Mouse (Mus musculus): Measurements from ENCODE around the gene Eif2b3. TPM values are rescaled to one million over a fixed set of nuclear protein-coding genes. Genes with fewer than 3 reads are reported as not detected.

The Eif2b3 gene
- 10 to 100 TPM; 22.3 to 23.8 TPM for total RNA-seq (2021)
- long read RNA-seq, experiment 1, transcript Eif2b3-203 (12 exons, 1,555 nt): major isoform, 25 of 33 reads
- long read RNA-seq, experiment 1, partial matches to known transcripts: 2 of 33 reads
- long read RNA-seq, experiment 1, other reads (novel, unspliced or antisense): 6 of 33 reads
- long read RNA-seq, experiment 2, transcript Eif2b3-203 (12 exons, 1,555 nt): major isoform, 36 of 44 reads
- long read RNA-seq, experiment 2, partial matches to known transcripts: 1 of 44 reads
- long read RNA-seq, experiment 2, other reads (novel, unspliced or antisense): 6 of 44 reads

DNA sequence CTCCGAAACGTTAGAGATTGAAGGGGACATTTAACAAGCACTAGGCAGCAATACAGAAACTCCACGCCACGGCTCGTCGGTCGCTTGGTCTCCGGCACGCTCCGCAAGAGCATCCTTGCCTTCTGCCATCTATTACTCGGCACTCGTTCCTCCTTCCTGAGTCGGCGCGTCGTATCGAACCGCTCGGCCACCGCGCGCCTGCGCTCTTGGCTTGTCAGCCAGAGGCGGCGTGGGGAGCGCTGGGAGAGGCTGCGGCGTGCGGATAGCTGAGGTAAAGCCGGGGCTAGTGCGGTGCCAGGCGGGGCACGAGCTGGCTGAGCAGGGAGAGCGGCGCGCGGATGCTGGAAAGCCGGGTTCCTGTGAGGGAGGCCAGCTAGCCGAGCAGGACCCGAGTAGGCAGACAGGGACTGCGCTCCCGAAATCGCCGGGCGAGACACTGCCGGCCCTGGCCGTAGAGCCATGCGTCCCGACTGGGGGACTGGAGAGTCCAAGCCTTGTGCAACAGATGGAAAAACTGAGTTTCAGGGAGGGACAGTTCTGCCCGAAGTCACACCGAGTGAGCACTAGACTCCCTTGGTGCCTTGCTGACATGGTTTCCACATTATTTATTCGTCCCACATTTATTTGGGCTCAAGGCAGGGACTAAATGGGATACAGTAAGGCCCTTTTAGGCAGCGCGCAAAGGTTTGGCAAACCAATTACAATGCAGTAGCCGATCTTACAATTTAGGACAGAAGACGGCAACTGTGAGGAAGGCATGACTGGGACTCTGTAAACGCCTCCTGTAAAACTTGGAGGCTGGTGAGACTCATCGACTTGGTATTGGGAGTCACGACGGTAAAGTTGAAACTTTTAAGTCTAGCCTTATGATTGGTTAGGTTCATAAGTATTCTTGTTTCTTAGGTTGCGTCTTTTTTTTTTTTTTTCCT lies at the start of gene Eif2b3:
TSS of gene Eif2b3 (plus strand) at position 197 of the 929 bp plus-strand sequence.
- DNase-seq (ENCODE audit: low spot score in 2 of 2): peak; percentile 82 to 92

DNA sequence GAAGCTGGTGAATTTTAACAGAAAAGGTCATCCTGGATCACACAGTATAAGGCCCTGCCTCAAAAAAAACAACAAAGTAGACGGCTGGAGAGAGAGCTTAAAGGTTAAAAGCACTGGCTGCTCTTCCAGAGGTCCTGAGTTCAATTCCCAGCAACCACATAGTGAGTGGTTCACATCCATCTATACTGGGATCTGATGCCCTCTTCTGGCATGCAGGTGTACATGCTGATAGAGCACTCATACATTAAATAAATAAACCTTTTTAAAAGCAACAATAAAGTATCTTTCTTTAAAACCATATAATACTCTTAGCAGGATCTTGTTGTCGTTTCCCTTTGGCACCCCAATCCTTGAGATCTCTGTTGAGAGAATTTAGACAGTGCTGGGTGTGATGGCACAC lies 42.7 kb upstream of the Eif2b3 start:
- DNase-seq (ENCODE audit: low spot score in 2 of 2): no peak

DNA sequence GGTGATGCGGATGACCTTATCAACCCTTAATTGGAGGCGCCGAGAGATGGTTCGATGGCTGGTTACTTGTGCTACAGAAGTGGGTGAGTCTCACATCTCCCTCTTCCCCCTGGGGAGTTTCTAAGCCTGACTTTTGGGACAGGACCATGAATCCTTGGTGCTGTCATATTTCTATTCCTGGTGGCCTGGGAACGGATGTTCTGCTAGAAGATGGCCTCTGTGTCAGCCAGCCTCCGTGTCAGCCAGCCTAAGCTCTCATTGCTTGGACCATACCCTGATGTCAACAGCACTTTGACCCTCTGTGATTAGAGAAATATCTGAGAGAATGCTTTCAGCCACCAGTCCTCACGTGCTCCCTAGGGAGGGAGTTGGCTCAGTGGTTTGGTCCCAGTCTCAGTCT lies 33.5 kb upstream of the Eif2b3 start:
- no peak for DNase-seq (ENCODE audit: low spot score in 2 of 2)

DNA sequence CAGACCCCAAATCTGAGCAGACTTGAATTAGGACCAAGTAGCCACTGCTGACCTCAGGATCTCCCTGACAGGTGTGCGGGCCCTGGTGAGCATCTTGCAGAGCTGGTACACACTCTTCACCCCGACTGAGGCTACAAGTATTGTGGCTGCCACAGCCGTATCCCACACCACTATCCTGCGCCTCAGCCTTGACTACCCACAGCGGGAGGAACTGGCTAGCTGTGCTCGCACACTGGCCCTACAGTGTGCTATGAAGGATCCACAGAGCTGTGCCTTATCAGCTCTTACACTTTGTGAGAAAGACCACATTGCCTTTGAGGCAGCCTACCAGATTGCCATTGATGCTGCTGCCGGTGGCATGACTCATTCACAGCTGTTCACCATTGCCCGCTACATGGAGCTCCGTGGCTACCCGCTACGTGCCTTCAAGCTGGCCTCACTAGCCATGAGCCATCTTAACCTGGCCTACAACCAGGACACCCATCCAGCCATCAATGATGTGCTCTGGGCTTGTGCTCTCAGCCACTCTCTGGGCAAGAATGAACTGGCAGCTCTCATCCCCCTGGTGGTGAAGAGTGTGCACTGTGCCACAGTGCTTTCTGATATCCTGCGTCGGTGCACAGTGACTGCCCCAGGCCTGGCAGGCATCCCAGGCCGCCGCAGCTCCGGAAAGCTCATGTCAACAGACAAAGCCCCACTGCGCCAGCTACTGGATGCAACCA lies 32.6 kb upstream of the Eif2b3 start:
- peak; percentile 77 to 80 for DNase-seq (ENCODE audit: low spot score in 2 of 2)

DNA sequence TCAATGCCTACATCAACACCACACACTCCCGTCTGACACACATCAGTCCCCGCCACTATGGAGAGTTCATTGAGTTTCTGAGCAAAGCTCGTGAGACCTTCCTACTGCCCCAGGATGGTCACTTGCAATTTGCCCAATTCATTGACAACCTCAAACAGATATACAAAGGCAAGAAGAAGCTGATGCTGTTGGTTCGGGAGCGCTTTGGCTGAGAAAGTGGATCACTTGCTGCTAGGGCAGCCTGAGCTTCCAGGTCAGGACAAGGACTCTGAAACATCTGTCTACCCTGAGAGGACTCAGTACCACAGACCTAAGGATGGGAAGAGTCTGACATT lies 32.1 kb upstream of the Eif2b3 start:
- no peak for DNase-seq (ENCODE audit: low spot score in 2 of 2)

DNA sequence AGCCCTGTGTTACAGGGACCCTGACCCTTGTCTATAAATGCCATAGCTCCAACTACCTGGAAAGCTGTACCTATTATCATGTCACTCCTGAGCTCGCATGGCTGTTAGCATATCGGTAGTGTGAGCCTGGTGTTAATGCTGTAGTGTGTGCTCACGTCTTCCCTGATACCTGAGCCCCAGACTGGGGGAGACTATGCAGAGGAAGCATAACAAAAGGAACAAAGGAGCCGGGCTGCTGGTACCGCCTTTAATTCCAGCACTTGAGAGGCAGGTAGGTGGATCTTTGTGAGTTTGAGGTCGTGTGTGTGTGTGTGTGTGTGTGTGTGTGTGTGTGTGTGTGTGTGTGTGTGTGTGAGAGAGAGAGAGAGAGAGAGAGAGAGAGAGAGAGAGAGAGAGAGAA lies 29.5 kb upstream of the Eif2b3 start:
- DNase-seq (ENCODE audit: low spot score in 2 of 2): no peak

DNA sequence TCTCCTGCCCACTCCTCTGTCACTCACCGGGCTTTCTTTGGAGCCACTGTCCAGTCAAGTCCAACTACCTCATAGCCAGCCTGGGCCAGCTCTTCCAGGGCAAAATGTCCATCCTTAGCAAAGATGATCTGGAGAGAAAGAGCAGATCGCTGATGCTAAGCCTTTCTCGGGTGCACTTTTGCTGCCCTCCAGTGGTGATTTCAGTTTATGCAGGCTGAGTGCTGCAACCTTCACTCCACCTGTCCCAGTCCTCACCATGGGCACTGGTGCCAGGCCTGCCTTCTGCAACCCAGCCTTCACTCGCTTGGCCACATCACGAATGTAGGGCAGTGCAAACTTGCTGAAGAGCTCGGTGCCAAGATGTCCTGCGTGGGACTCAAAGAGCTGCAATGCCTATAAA lies 27.8 kb upstream of the Eif2b3 start:
- DNase-seq (ENCODE audit: low spot score in 2 of 2): peak; percentile 82 to 87

DNA sequence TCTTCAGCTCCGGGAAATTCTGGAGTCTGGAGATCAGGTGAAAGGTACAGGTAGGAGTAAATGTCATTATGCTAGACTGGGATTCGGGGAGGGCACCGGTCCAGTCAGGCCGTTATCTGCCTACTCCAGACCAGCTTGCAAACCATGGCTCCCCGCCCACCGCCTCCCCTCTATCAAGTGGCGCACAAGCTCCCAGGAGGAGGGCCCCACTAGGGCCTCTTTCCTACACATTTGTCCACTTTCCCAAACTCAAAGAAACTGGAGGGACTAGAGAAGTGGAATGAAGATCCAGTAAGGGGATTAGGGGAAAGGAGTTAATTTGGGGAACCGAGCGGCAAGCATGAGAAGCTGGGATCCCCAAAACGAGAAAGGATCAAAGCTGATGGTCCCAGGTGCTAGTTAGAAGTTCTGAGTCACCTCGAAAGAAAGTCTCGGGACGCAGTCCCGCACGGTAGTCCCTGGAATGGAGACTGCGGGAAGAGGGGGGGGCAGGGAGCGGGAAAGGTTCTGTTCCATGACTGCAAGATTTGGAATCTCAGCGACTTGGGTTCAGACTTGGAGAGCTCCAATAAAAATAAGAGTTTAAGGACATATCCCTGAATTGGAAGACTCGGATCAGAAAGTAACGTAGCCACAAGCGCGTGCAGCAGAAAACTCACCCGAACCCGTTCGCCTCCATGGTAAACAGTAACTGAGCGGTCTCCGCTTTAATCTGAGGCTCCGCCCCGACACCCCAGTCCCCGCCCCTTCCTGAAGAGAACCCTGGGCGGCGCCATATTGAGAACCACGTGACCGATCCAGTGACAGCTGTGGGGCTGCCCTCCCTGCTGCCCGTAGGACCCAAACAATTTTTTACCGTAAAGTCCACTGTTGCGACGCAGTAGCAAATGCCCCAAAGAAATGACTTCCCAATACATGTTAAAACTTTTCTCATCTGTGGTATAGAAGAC lies 25.3 kb upstream of the Eif2b3 start, which contains the start of gene Urod:
TSS of gene Urod (minus strand) at position 742 of the 950 bp plus-strand sequence.
- peak; percentile 91 to 96 for DNase-seq (ENCODE audit: low spot score in 2 of 2)

DNA sequence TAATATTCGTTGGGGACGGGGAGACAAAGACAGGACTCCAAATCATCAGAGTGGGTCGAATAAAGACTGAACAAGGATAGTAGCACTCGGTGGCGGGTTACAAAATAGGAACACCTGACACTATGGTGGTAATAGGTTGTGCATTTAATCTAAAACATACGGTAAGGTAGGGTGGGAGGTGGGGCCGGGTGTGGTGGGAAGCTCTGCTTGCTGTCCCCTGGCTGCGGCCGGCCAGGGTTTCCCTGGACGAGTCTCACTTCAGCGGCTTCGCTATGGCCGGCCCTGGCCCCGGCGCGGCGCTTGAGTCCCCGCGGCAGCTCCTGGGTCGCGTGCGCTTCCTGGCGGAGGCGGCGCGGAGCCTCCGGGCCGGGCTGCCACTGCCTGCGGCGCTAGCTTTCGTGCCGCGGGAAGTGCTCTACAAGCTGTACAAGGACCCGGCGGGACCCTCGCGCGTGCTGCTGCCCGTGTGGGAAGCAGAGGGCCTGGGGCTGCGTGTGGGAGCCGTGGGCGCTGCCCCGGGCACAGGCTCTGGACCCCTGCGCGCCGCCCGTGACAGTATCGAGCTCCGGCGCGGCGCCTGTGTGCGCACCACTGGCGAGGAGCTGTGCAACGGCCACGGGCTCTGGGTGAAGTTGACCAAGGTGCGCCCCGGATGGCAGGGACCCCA lies 23.9 kb upstream of the Eif2b3 start, which contains the start of gene Hectd3:
TSS of gene Hectd3 (plus strand) at position 187 of the 667 bp plus-strand sequence.
- peak; percentile 49 to 59 for DNase-seq (ENCODE audit: low spot score in 2 of 2)

DNA sequence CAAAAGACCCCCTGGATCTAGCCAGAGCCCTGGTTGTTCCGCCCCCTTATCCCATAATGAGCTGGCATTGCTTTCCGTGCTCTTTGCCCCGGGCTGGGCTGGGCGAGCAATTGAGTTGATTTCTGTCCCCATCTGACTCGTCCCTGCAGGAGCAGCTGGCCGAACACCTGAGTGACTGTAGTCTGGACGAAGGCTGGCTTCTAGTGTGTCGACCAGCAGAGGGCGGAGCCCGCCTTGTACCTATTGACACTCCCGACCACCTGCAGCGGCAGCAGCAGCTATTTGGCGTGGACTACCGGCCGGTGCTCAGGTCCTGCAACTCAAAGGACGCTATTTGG lies 23.4 kb upstream of the Eif2b3 start:
- DNase-seq (ENCODE audit: low spot score in 2 of 2): no peak

DNA sequence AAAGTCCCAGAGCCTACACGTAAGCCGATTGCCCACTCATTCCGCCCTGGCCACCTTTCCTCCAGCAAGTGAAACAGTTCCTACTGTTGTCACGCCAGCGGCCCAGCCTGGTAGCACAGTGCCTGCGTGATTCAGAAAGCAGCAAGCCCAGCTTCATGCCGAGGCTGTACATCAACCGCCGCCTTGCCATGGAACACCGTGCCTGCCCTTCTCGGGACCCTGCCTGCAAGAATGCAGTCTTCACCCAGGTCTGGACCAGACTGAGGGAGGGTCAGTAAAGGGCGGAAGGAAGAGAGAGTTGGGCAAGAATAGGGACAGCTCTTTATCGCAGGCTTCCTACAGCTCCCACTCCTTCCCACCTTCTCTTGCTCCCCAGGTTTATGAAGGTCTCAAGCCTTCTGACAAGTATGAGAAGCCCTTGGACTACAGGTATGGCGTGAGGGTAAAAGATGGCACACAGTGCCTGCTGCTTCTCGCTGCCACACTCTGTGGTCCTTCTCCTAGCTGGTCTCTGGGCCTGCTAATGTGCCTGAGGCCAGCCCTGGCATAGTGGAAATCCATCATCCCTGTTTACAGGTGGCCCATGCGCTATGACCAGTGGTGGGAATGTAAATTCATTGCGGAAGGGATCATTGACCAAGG lies 19.6 kb upstream of the Eif2b3 start:
- no peak for DNase-seq (ENCODE audit: low spot score in 2 of 2)

DNA sequence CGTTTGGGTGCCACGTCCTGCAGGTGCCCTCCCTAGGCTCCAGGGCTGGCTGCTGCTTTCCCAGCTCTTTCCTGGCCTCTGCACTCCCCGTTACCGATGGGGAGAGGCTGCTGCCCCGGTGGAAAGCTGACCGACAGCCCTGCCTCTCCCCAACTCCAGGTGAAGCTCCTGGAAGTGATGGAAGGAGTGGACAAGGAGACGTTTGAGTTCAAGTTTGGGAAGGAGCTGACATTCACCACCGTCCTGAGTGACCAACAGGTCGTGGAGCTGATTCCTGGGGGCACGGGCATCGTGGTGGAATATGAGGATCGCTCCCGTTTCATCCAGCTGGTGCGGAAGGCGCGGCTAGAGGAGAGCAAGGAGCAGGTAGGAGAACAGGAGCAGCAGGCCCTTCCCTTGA lies 17.2 kb upstream of the Eif2b3 start:
- DNase-seq (ENCODE audit: low spot score in 2 of 2): no peak

DNA sequence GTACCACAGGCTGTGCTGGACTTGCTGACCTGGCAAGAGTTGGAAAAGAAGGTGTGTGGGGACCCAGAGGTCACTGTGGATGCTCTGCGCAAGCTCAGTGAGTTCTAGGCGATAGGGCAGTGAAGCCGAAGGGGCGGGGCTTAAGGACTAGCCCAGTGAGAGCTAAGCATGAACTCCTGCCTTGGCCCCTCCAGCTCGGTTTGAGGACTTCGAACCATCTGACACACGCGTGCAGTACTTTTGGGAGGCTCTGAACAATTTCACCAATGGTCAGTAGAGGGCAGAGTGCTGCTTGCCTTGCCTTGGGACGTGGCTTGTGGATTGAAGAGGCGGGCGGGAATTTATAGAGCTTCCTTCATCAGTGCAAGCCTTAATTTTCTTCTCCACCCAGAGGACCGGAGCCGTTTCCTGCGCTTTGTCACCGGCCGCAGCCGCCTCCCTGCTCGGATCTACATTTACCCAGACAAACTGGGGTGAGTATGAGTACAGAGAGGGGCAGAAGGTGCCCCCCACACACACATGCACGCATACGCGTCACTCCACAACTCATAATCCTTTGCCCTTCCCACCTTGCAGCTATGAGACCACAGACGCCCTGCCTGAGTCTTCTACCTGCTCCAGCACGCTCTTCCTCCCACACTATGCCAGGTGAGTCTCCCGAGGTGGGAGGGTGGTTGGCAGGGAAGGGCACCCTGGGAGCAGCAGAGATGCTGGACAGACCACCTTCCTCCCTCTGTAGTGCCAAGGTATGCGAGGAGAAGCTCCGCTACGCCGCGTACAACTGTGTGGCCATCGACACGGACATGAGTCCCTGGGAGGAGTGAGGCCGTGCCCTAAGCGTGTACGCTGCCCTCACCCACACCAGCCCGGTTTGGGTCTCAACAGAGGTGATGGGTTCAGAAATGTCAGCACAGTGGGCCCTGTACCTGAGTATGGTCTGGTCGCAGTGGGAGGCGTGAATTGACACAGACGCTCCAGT lies 16.4 kb upstream of the Eif2b3 start:
- DNase-seq (ENCODE audit: low spot score in 2 of 2): peak in 1 of 2 experiments; percentile 65

DNA sequence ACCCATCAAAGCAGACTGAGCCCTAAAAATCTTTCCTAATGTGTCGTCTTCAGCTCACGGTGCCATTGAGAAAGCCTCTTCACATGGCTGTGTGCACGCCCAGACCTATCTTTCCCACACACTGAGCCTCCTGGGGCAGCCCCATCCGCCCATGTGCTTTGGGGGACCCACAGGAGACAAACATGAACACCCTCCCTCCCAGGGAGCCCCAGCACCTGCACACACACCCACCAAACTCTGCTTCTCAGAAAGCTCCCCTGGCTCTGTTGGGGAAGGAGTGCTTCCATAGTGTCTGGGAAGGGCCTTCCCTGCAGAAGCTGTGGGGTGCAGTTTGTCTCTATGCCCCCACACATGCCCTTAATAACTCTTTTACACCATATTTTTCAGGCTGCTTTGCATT lies 14.6 kb upstream of the Eif2b3 start:
- DNase-seq (ENCODE audit: low spot score in 2 of 2): no peak

DNA sequence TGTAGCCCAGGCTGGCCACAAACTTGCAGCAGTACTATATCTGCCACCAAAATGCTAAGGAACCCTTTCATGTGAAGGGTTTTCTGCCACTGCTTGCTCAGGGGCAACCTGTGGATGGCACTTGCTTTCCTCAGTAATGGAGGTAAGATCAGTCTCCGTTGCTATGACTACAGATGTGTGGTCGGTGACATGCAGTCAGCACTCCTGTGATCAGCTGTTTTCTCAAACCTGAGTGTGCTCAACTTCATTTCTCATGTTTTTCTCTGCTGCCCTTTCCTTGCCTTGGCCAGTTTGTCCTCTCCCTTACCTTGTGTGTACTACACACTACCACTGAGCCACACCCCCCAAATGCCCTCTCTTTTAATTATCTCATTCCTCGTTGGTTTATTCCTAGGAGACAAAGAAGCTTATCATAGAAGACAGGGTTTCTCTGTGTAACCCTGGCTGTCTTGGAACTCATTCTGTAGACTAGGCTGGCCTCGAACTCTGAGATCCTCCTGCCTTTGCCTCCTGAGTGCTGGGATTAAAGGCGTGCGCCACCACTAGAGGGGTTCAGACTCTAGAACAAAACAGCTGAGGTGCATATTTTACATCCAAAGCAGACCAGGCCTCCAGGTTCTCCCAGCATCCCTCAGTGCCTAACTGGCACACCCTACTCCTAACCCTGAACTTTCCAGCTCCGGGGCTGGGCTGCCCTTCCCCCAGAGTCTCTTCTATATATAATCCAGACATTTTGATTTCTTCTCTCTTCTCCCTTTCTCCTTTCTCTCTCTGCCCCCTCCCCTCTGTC lies 13.4 kb upstream of the Eif2b3 start:
- DNase-seq (ENCODE audit: low spot score in 2 of 2): no peak

DNA sequence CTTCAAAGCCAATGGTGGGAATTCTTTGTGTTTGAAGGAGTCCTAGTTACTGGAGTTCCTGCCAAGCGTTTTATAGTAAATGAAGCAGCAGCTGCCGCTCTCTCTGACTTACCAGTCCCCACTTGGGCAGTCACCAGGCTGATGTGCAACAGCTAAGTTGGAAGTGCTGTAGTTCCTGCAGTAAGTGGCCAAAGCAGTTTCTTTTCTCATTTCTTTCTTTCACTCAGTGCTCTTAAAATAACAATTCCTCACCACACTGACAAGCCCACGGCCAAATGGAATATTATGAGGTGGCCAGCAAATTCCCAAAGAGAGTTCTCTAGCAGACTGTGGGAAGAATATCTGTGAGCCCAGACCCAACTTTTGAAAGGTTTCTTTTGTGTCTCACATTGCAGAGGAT lies 12.1 kb upstream of the Eif2b3 start:
- DNase-seq (ENCODE audit: low spot score in 2 of 2): no peak

DNA sequence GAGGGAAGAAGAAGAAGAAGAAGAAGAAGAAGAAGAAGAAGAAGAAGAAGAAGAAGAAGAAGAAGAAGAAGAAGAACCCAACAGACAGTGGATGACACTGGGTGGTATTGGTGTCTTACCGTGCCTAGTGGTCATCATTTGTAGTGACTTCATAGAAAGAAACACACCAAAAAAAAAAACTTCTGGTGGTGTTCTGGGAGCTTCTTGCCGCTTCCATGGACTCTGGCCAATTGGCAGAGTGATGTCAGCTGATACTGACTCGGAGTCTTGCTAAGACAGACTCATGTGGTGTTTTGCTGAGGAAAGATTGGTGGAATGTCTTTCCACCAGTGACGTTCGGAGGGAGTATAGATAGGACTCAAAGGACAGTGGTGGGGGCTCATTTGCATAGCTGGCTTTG lies 9.0 kb upstream of the Eif2b3 start:
- no peak for DNase-seq (ENCODE audit: low spot score in 2 of 2)

DNA sequence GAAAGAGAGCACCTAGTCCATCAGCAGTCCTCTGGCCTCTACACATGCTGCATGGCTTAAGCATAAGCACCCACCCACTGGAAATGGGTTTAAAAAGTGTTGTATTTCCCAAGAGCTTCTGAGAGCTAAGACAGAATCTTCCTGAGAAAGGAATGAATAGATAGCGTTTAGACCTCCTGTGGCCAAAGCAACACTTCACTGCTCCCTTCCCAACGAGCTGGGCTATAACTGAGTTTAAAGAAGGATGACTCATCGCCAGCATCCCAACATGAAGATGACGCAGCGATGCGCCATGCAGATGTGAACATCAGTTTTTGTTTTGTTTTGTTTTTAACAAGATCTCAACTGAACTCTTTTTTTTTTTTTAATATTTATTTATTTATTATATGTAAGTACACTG lies 5.6 kb upstream of the Eif2b3 start:
- DNase-seq (ENCODE audit: low spot score in 2 of 2): no peak

All from layer of hippocampus, postnatal 14 days (tissue).